Mouse (Mus musculus) heart, postnatal 0 days (tissue): Measurements from ENCODE around the gene BC048671. TPM values are rescaled to one million over a fixed set of nuclear protein-coding genes. Genes with fewer than 3 reads are reported as not detected.

Source experiments
- ATAC-seq: fragments of 200-750 bp; cut with Nextera tagmentation; 2 replicates; pipeline ENCODE4 v1.8.0; 2017; ENCODE audit warnings: low read depth, moderate number of reproducible peaks, moderate library complexity; ENCODE audit not compliant: insufficient read depth
- DNase-seq: peaks from one replicate; pipeline ENCODE4 v3.0.0-alpha.2; 2016; ENCODE audit warnings: low spot score
- H3K27ac ChIP-seq: fragments of 300-500 bp; sonication (generic); 2 replicates; pipeline ENCODE4 v1.5.1; 2014; ENCODE audit warnings: low read depth, mild to moderate bottlenecking
- H3K27me3 ChIP-seq: fragments of 300-500 bp; sonication (generic); 2 replicates; pipeline ENCODE4 v1.6.1; 2014; ENCODE audit warnings: low read length, mixed read lengths; ENCODE audit not compliant: control insufficient read depth, insufficient read depth
- H3K36me3 ChIP-seq: fragments of 300-500 bp; sonication (generic); replicated peaks from 2 replicates; pipeline ENCODE4 v1.6.1; 2014; ENCODE audit warnings: low read length, mixed read lengths; ENCODE audit not compliant: control insufficient read depth, insufficient read depth
- H3K4me1 ChIP-seq: fragments of 300-500 bp; sonication (generic); 2 replicates; pipeline ENCODE4 v1.6.1; 2014; ENCODE audit warnings: antibody characterized with exemption; ENCODE audit not compliant: control insufficient read depth, insufficient read depth
- H3K4me2 ChIP-seq: fragments of 300-500 bp; sonication (generic); 2 replicates; pipeline ENCODE4 v1.6.1; 2014; ENCODE audit warnings: low read depth, mild to moderate bottlenecking, low read length, moderate library complexity
- H3K4me3 ChIP-seq: fragments of 300-500 bp; sonication (generic); 2 replicates; pipeline ENCODE4 v1.5.1; 2014; ENCODE audit warnings: low read depth, low read length
- H3K9ac ChIP-seq: fragments of 300-500 bp; sonication (generic); replicated peaks from 2 replicates; pipeline ENCODE4 v1.6.1; 2014; ENCODE audit warnings: low read depth, low read length, mixed read lengths
- H3K9me3 ChIP-seq: fragments of 300-500 bp; sonication (generic); replicated peaks from 2 replicates; pipeline ENCODE4 v1.6.1; 2016; ENCODE audit warnings: low read length; ENCODE audit not compliant: control insufficient read depth
- CTCF ChIP-seq: IDR thresholded peaks from 2 replicates; pipeline ENCODE4 v1.5.1; 2016; ENCODE audit warnings: antibody characterized with exemption, control low read depth, low read depth
- EP300 ChIP-seq: IDR thresholded peaks from 2 replicates; pipeline ENCODE4 v1.6.1; 2016; ENCODE audit warnings: antibody characterized with exemption, low read depth
- WGBS: fragments of 180-500 bp; shearing (Covaris S2); extraction: QIAGEN DNeasy Blood & Tissue Kit; methylation state at CpG from one replicate; pipeline ENCODE4 v1.1.7; 2014; 5-methylcytosine and 5-hydroxymethylcytosine counted together
- polyA plus RNA-seq: library from polyadenylated mRNA; unstranded; fragments of >200 nt; fragmentation: Nextera tagmentation; extraction: Ambion mirVana; gene quantifications from 2 replicates; pipeline ENCODE4 v1.2.1, GENCODE M21; 2015
- total RNA-seq: library from RNA; depleted of rRNA; stranded (reverse); fragments of >200 nt; gene quantifications from 2 replicates; pipeline ENCODE4 v1.2.3, GENCODE M21; 2014; ENCODE audit warnings: low replicate concordance; rRNA removed

The BC048671 gene
- total and polyA plus RNA-seq, 2 experiments from 2014 or later = not detected

- H3K36me3 ChIP-seq = no peaks in the 10 kb centered on the region
- WGBS = 64% methylated on average over 2 of the region's 2 CpGs
- H3K27ac ChIP-seq = no peak overlapping the region
- TF ChIP-seq CTCF (no peak), EP300 (no peak)
- no peaks in the 10 kb centered on the region for H3K4me1 ChIP-seq
- no peak overlapping the region for H3K4me3 ChIP-seq
- DNase-seq (no peak), ATAC-seq (no peak)
- no peak overlapping the region for H3K4me2 ChIP-seq
- no peak overlapping the region for H3K9ac ChIP-seq
- no peaks in the 10 kb centered on the region for H3K9me3 ChIP-seq
- 0 out of 2 replicates have a peak, but pooled peaks cover 5% of the 10 kb centered on the region for H3K27me3 ChIP-seq
Measured at GRCm38 (mm10) chr6:90350011-90350410, 49.0 kb downstream of the BC048671 start.

Other genes starting within 250 kb of the BC048671 start
- gene Vmn1r49, start 222.7 kb upstream of the BC048671 start, total RNA-seq = not detected in 2 replicates
- not detected in 2 replicates for gene Vmn1r49, start 222.7 kb upstream of the BC048671 start, polyA plus RNA-seq
- not detected in 2 replicates for gene Vmn1r50, start 199.8 kb upstream of the BC048671 start, total RNA-seq
- gene Vmn1r50, start 199.8 kb upstream of the BC048671 start, polyA plus RNA-seq = not detected in 2 replicates
- gene Vmn1r51, start 178.6 kb upstream of the BC048671 start, total RNA-seq = not detected in 2 replicates
- gene Vmn1r51, start 178.6 kb upstream of the BC048671 start, polyA plus RNA-seq = not detected in 2 replicates
- gene Vmn1r52, start 126.4 kb upstream of the BC048671 start, total RNA-seq = not detected in 2 replicates
- gene Vmn1r52, start 126.4 kb upstream of the BC048671 start, polyA plus RNA-seq = not detected in 2 replicates
- not detected in 2 replicates for gene V1ra8, start 98.4 kb upstream of the BC048671 start, total RNA-seq
- not detected in 2 replicates for gene V1ra8, start 98.4 kb upstream of the BC048671 start, polyA plus RNA-seq
- not detected in 2 replicates for gene Vmn1r53, start 76.8 kb upstream of the BC048671 start, total RNA-seq
- gene Vmn1r53, start 76.8 kb upstream of the BC048671 start, polyA plus RNA-seq = not detected in 2 replicates
- gene Vmn1r54, start 54.9 kb upstream of the BC048671 start, total RNA-seq = not detected in 2 replicates
- not detected in 2 replicates for gene Vmn1r54, start 54.9 kb upstream of the BC048671 start, polyA plus RNA-seq
- not detected in 2 replicates for gene Chst13, start 24.0 kb downstream of the BC048671 start, total RNA-seq
- not detected in 2 replicates for gene Chst13, start 24.0 kb downstream of the BC048671 start, polyA plus RNA-seq
- not detected in 2 replicates for gene Uroc1, start 32.1 kb downstream of the BC048671 start, total RNA-seq
- not detected in 2 replicates for gene Uroc1, start 32.1 kb downstream of the BC048671 start, polyA plus RNA-seq
- 21.9 and 40.3 TPM in 2 replicates for gene Zxdc, start 68.3 kb downstream of the BC048671 start, total RNA-seq
- gene Zxdc, start 68.3 kb downstream of the BC048671 start, polyA plus RNA-seq = 5.0 and 5.2 TPM in 2 replicates
- not detected in 2 replicates for gene Cfap100, start 127.6 kb downstream of the BC048671 start, total RNA-seq
- 0.04 and 0.27 TPM in 2 replicates for gene Cfap100, start 127.6 kb downstream of the BC048671 start, polyA plus RNA-seq
- gene Klf15, start 161.4 kb downstream of the BC048671 start, total RNA-seq = 56.9 and 74.5 TPM in 2 replicates
- gene Klf15, start 161.4 kb downstream of the BC048671 start, polyA plus RNA-seq = 15.6 and 23.4 TPM in 2 replicates
- gene Aldh1l1, start 185.2 kb downstream of the BC048671 start, total RNA-seq = 5.9 and 7.7 TPM in 2 replicates
- gene Aldh1l1, start 185.2 kb downstream of the BC048671 start, polyA plus RNA-seq = 2.3 and 2.8 TPM in 2 replicates